Mouse (Mus musculus) midbrain, embryonic 14.5 days (tissue): ENCODE results near the gene Prss27. TPM values are rescaled to one million over a fixed set of nuclear protein-coding genes. Genes with fewer than 3 reads are reported as not detected.
A peak's percentile ranks its signal among the peaks of the same experiment; 100 is the strongest.

Experiments
- ATAC-seq: fragments of 200-750 bp; cut with Nextera tagmentation; 2 replicates; pipeline ENCODE4 v1.8.0; 2017; ENCODE audit warnings: moderate number of reproducible peaks, moderate library complexity; ENCODE audit not compliant: low FRiP score, low TSS enrichment
- DNase-seq: peaks from one replicate; pipeline ENCODE4 v3.0.0-alpha.2; 2015
- H3K27ac ChIP-seq: fragments of 300-500 bp; sonication (generic); replicated peaks from 2 replicates; pipeline ENCODE4 v1.5.1; 2014; ENCODE audit warnings: mild to moderate bottlenecking, low read depth, low read length, moderate library complexity
- H3K27me3 ChIP-seq: fragments of 300-500 bp; sonication (generic); 2 replicates; pipeline ENCODE4 v1.6.1; 2014; ENCODE audit warnings: low read length, control low read depth, mixed read lengths; ENCODE audit not compliant: control insufficient read depth, insufficient read depth
- H3K36me3 ChIP-seq: fragments of 300-500 bp; sonication (generic); 2 replicates; pipeline ENCODE4 v1.6.1; 2014; ENCODE audit warnings: low read length, control low read depth; ENCODE audit not compliant: control insufficient read depth, insufficient read depth
- H3K4me1 ChIP-seq: fragments of 300-500 bp; sonication (generic); 2 replicates; pipeline ENCODE4 v1.6.1; 2014; ENCODE audit warnings: mild to moderate bottlenecking, antibody characterized with exemption, low read length, control low read depth; ENCODE audit not compliant: control insufficient read depth, insufficient read depth
- H3K4me2 ChIP-seq: fragments of 300-500 bp; sonication (generic); 2 replicates; pipeline ENCODE4 v1.6.1; 2014; ENCODE audit warnings: mild to moderate bottlenecking, low read length, moderate library complexity
- H3K4me3 ChIP-seq: fragments of 300-500 bp; sonication (generic); replicated peaks from 2 replicates; pipeline ENCODE4 v1.5.1; 2014; ENCODE audit warnings: low read depth, low read length
- H3K9ac ChIP-seq: fragments of 300-500 bp; sonication (generic); replicated peaks from 2 replicates; pipeline ENCODE4 v1.6.1; 2014; ENCODE audit warnings: mild to moderate bottlenecking, low read length, moderate library complexity
- H3K9me3 ChIP-seq: fragments of 300-500 bp; sonication (generic); 2 replicates; pipeline ENCODE4 v1.6.1; 2016; ENCODE audit warnings: low read length, control low read depth, mixed read lengths; ENCODE audit not compliant: control insufficient read depth
- WGBS: fragments of 180-500 bp; shearing (Covaris S2); extraction: QIAGEN DNeasy Blood & Tissue Kit; methylation state at CpG from one replicate; pipeline ENCODE4 v1.1.7; 2014; 5-methylcytosine and 5-hydroxymethylcytosine counted together
- polyA plus RNA-seq: library from polyadenylated mRNA; unstranded; fragments of >200 nt; fragmentation: Nextera tagmentation; extraction: Ambion mirVana; gene quantifications from 2 replicates; pipeline ENCODE4 v1.2.1, GENCODE M21; 2014

Gene Prss27
- 0.17 TPM in 1 of 2 replicates, not detected in the other for polyA plus RNA-seq

- H3K27ac ChIP-seq: no peak within 1 kb of the TSS
- ATAC-seq (no peak), DNase-seq (no peak)
- H3K4me3 ChIP-seq: no peak within 1 kb of the TSS
- H3K9me3 ChIP-seq: no peaks in the 10 kb centered on the region
- no peak within 1 kb of the TSS for H3K9ac ChIP-seq
- no peaks in the 10 kb centered on the region for H3K36me3 ChIP-seq
- no peaks in the 10 kb centered on the region for H3K4me1 ChIP-seq
- H3K4me2 ChIP-seq: no peak within 1 kb of the TSS
- H3K27me3 ChIP-seq: no peaks in the 10 kb centered on the region
- WGBS: 73% methylated on average over 4 of the region's 4 CpGs
These were observed at the start of gene Prss27 for GRCm38 (mm10) chr17:24037844-24038243. TSS of gene Prss27 (plus strand) at chr17:24038144.

GRCm38 (mm10) chr17:23989802-23990201 is 48.1 kb upstream of the Prss27 start:
- H3K9me3 ChIP-seq: no peaks in the 10 kb centered on the region
- WGBS: 35% methylated on average over 2 of the region's 2 CpGs
- no peak overlapping the region for H3K27ac ChIP-seq
- no peaks in the 10 kb centered on the region for H3K36me3 ChIP-seq
- DNase-seq: no peak
- peaks cover 8% of the 10 kb centered on the region; the same call in 1 of the 2 replicates for H3K4me1 ChIP-seq
- no peak for ATAC-seq
- H3K4me2 ChIP-seq: no peak overlapping the region
- no peaks in the 10 kb centered on the region for H3K27me3 ChIP-seq
- no peak overlapping the region for H3K9ac ChIP-seq
- H3K4me3 ChIP-seq: no peak overlapping the region

GRCm38 (mm10) chr17:23992789-23993553 is 45.0 kb upstream of the Prss27 start:
- H3K27me3 ChIP-seq: no peaks in the 10 kb centered on the region
- WGBS: 76% methylated on average over 9 of the region's 9 CpGs
- H3K9me3 ChIP-seq: no peaks in the 10 kb centered on the region
- no peaks in the 10 kb centered on the region for H3K36me3 ChIP-seq
- H3K4me3 ChIP-seq: peak overlapping the region; percentile 26; the same call in 1 of the 2 replicates
- peaks cover 8% of the 10 kb centered on the region; the same call in 1 of the 2 replicates for H3K4me1 ChIP-seq
- peak overlapping the region; percentile 23; the same call in 1 of the 2 replicates for H3K9ac ChIP-seq
- 0 out of 2 replicates have a peak overlapping the region, but pooled peaks have one; percentile 8 for H3K27ac ChIP-seq
- H3K4me2 ChIP-seq: peak overlapping the region; percentile 62
- ATAC-seq: peak; percentile 72
- peak; percentile 4 for DNase-seq

GRCm38 (mm10) chr17:23993559-23994428 is 44.1 kb upstream of the Prss27 start:
- Histone ChIP-seq H3K27ac (0 out of 2 replicates have a peak overlapping the region, but pooled peaks have one; percentile 9), H3K4me2 (peak overlapping the region; percentile 62), H3K27me3 (no peaks in the 10 kb centered on the region), H3K9me3 (no peaks in the 10 kb centered on the region), H3K4me1 (peaks cover 8% of the 10 kb centered on the region; the same call in 1 of the 2 replicates), H3K36me3 (no peaks in the 10 kb centered on the region), H3K9ac (peak overlapping the region; percentile 59), H3K4me3 (peak overlapping the region; percentile 26)
- DNase-seq (peak; percentile 96), ATAC-seq (peak; percentile 85)
- 10% methylated on average over 31 of the region's 31 CpGs for WGBS

- Histone ChIP-seq H3K4me2 (no peak overlapping the region), H3K4me1 (peaks cover 8% of the 10 kb centered on the region; the same call in 1 of the 2 replicates), H3K4me3 (no peak overlapping the region), H3K36me3 (no peaks in the 10 kb centered on the region), H3K27me3 (no peaks in the 10 kb centered on the region), H3K9ac (no peak overlapping the region), H3K9me3 (no peaks in the 10 kb centered on the region), H3K27ac (no peak overlapping the region)
- ATAC-seq (no peak), DNase-seq (no peak)
- 72% methylated on average over 7 of the region's 7 CpGs for WGBS
These were observed 43.3 kb upstream of the Prss27 start for GRCm38 (mm10) chr17:23994667-23995066.

- Histone ChIP-seq H3K36me3 (no peaks in the 10 kb centered on the region), H3K27me3 (no peaks in the 10 kb centered on the region), H3K4me3 (no peak overlapping the region), H3K9me3 (no peaks in the 10 kb centered on the region), H3K27ac (no peak overlapping the region), H3K9ac (no peak overlapping the region), H3K4me2 (no peak overlapping the region), H3K4me1 (peaks cover 8% of the 10 kb centered on the region; the same call in 1 of the 2 replicates)
- DNase-seq (peak; percentile 13), ATAC-seq (no peak)
- WGBS: 27% methylated on average over 1 of the region's 1 CpGs
These were observed 42.5 kb upstream of the Prss27 start for GRCm38 (mm10) chr17:23995421-23995820.

- Histone ChIP-seq H3K4me2 (no peak within 1 kb of the TSS), H3K9me3 (no peaks in the 10 kb centered on the region), H3K4me1 (peaks cover 8% of the 10 kb centered on the region; the same call in 1 of the 2 replicates), H3K27me3 (no peaks in the 10 kb centered on the region), H3K27ac (no peak within 1 kb of the TSS), H3K4me3 (no peak within 1 kb of the TSS), H3K36me3 (no peaks in the 10 kb centered on the region), H3K9ac (no peak within 1 kb of the TSS)
- DNase-seq: no peak
- 67% methylated on average over 2 of the region's 2 CpGs for WGBS
- no peak for ATAC-seq
These were observed 40.0 kb upstream of the Prss27 start, which contains the start of gene Prss22 for GRCm38 (mm10) chr17:23997901-23998300. TSS of gene Prss22 (minus strand) at chr17:23998100.

GRCm38 (mm10) chr17:23998383-23998782 is 39.6 kb upstream of the Prss27 start:
- Histone ChIP-seq H3K4me2 (no peak overlapping the region), H3K27ac (no peak overlapping the region), H3K36me3 (no peaks in the 10 kb centered on the region), H3K4me1 (0 out of 2 replicates have a peak, but pooled peaks cover 5% of the 10 kb centered on the region), H3K9ac (no peak overlapping the region), H3K4me3 (no peak overlapping the region), H3K27me3 (no peaks in the 10 kb centered on the region), H3K9me3 (no peaks in the 10 kb centered on the region)
- DNase-seq (no peak), ATAC-seq (no peak)
- WGBS: 85% methylated on average over 6 of the region's 6 CpGs
